Mouse (Mus musculus) heart, embryonic 10.5 days (tissue): ENCODE results near the gene Srgap1. TPM values are rescaled to one million over a fixed set of nuclear protein-coding genes. Genes with fewer than 3 reads are reported as not detected.
"Not testable (repeated sequence)": the region's sequence is repeated elsewhere in the genome, so short reads cannot be mapped to it uniquely, and the experiment has no call there.

Experiments
- DNase-seq: peaks from one replicate; pipeline ENCODE4 v3.0.0-alpha.2; 2017; ENCODE audit warnings: low spot score
- H3K27ac ChIP-seq: fragments of 300-500 bp; sonication (generic); 2 replicates; pipeline ENCODE4 v1.5.1; 2016; ENCODE audit warnings: mild to moderate bottlenecking
- H3K27me3 ChIP-seq: fragments of 300-500 bp; sonication (generic); 2 replicates; pipeline ENCODE4 v1.6.1; 2016; ENCODE audit warnings: mild to moderate bottlenecking; ENCODE audit not compliant: poor library complexity, insufficient read depth, severe bottlenecking
- H3K36me3 ChIP-seq: fragments of 300-500 bp; sonication (generic); 2 replicates; pipeline ENCODE4 v1.6.1; 2016; ENCODE audit warnings: mild to moderate bottlenecking, moderate library complexity
- H3K4me1 ChIP-seq: fragments of 300-500 bp; sonication (generic); 2 replicates; pipeline ENCODE4 v1.6.1; 2016; ENCODE audit warnings: mild to moderate bottlenecking
- H3K4me3 ChIP-seq: fragments of 300-500 bp; sonication (generic); 2 replicates; pipeline ENCODE4 v1.5.1; 2016; ENCODE audit warnings: mild to moderate bottlenecking, moderate library complexity
- H3K9me3 ChIP-seq: fragments of 300-500 bp; sonication (generic); 2 replicates; pipeline ENCODE4 v1.6.1; 2016; ENCODE audit warnings: mild to moderate bottlenecking, moderate library complexity
- WGBS: fragments of 180-500 bp; shearing (Covaris S2); methylation state at CpG from one replicate; pipeline ENCODE4 v1.1.7; 2016; 5-methylcytosine and 5-hydroxymethylcytosine counted together
- polyA plus RNA-seq: library from polyadenylated mRNA; unstranded; fragments of >200 nt; fragmentation: Nextera tagmentation; extraction: Ambion mirVana; gene quantifications from 2 replicates; pipeline ENCODE4 v1.2.1, GENCODE M21; 2016

The Srgap1 gene
- polyA plus RNA-seq, 1 experiment from 2014 or later = 6.8 TPM

- DNase-seq = peak; percentile 39
- no peaks in the 10 kb centered on the region for H3K9me3 ChIP-seq
- H3K27me3 ChIP-seq = no peaks in the 10 kb centered on the region
- H3K36me3 ChIP-seq = peaks cover 18% of the 10 kb centered on the region
- no peak overlapping the region for H3K4me3 ChIP-seq
- H3K4me1 ChIP-seq = no peaks in the 10 kb centered on the region
- H3K27ac ChIP-seq = no peak overlapping the region
- WGBS = 73% methylated on average over 6 of the region's 6 CpGs
Observed at GRCm38 (mm10) chr10:121790078-121790477, 257.0 kb downstream of the Srgap1 start.

DNA sequence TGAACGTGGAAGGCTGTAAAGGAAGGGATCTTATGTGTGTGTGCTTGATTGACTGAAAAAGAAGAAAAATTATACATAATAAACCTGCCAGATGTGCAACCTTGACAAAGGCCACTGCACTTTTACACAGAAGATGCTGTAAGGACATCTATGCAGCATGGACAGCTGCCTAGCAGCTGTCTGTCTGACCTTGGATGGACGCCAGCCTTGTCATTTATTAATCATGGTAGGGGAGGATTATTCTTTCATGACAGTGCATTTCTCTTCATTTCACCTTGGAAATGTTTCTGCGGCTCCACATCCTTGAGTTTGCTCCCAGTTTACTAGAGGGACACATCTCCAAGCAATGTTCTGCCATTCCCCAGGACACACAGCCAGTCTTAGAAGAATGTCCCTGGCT lies 258.6 kb downstream of the Srgap1 start:
- H3K9me3 ChIP-seq = no peaks in the 10 kb centered on the region
- 85% methylated on average over 3 of the region's 3 CpGs for WGBS
- no peaks in the 10 kb centered on the region for H3K27me3 ChIP-seq
- no peak overlapping the region for H3K4me3 ChIP-seq
- no peak overlapping the region for H3K27ac ChIP-seq
- peaks cover 31% of the 10 kb centered on the region for H3K36me3 ChIP-seq
- DNase-seq = peak; percentile 3
- H3K4me1 ChIP-seq = no peaks in the 10 kb centered on the region

DNA sequence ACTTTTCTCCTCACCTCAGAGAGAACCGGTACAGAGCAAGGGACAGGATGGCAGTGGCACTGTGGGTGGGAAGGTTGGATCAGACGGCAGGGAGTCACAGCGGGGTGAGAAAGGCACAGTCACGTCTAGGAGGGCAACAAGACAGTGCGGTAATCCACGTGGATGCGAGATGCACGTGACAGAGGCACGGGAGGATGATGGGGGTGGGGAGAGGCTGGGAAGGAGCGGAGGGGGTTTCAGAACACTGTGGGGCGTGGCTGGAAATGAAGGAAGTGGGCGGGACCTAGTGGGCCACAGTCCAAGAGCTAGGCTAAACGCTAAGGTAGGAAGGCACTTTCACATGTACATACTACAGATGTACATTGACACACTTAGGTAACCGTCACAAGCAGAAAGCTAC lies 266.0 kb downstream of the Srgap1 start:
- H3K9me3 ChIP-seq = no peaks in the 10 kb centered on the region
- no peak overlapping the region for H3K4me3 ChIP-seq
- 48% methylated on average over 14 of the region's 14 CpGs for WGBS
- no peak overlapping the region for H3K27ac ChIP-seq
- no peaks in the 10 kb centered on the region for H3K27me3 ChIP-seq
- H3K4me1 ChIP-seq = 0 out of 2 replicates have a peak, but pooled peaks cover 4% of the 10 kb centered on the region
- peaks cover 32% of the 10 kb centered on the region for H3K36me3 ChIP-seq
- DNase-seq = no peak

DNA sequence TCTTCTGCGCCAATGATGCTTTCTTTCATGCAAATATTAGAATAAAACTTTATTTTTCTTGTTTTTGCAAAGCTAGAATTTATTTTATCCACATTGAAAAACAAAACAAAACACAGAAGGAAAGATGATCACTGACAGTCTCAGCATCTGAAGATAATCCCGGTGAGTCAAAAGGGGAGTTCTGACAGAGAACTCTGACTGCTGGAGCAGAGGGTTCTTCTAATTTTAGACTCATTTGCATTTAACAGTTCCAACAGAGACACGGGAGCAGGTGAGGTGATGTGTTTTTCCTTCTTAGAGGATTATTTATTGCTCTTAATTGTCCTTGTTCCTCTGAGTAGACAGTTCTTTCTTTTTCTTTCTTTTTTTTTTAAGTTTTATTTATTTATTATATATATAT lies 271.1 kb downstream of the Srgap1 start:
- H3K27me3 ChIP-seq = no peaks in the 10 kb centered on the region
- no peak overlapping the region for H3K27ac ChIP-seq
- H3K36me3 ChIP-seq = no peaks in the 10 kb centered on the region
- DNase-seq = no peak
- 47% methylated on average over 3 of the region's 3 CpGs for WGBS
- H3K4me3 ChIP-seq = no peak overlapping the region
- no peaks in the 10 kb centered on the region for H3K9me3 ChIP-seq
- H3K4me1 ChIP-seq = 0 out of 2 replicates have a peak, but pooled peaks cover 5% of the 10 kb centered on the region

- no peak for DNase-seq
- 77% methylated on average over 4 of the region's 4 CpGs for WGBS
- no peaks in the 10 kb centered on the region for H3K27me3 ChIP-seq
- H3K27ac ChIP-seq = no peak overlapping the region
- no peaks in the 10 kb centered on the region for H3K9me3 ChIP-seq
- no peaks in the 10 kb centered on the region for H3K36me3 ChIP-seq
- 0 out of 2 replicates have a peak, but pooled peaks cover 10% of the 10 kb centered on the region for H3K4me1 ChIP-seq
- H3K4me3 ChIP-seq = no peak overlapping the region
Observed at GRCm38 (mm10) chr10:121773813-121774212, 273.3 kb downstream of the Srgap1 start.

GRCm38 (mm10) chr10:121770624-121771577 lies 276.2 kb downstream of the Srgap1 start:
- no peaks in the 10 kb centered on the region for H3K36me3 ChIP-seq
- 49% methylated on average over 20 of the region's 20 CpGs for WGBS
- no peaks in the 10 kb centered on the region for H3K27me3 ChIP-seq
- peak overlapping the region; percentile 13; the same call in 1 of the 2 replicates for H3K4me3 ChIP-seq
- 0 out of 2 replicates have a peak, but pooled peaks cover 10% of the 10 kb centered on the region for H3K4me1 ChIP-seq
- no peak overlapping the region for H3K27ac ChIP-seq
- H3K9me3 ChIP-seq = no peaks in the 10 kb centered on the region
- no peak for DNase-seq

GRCm38 (mm10) chr10:121769711-121770110 lies 277.4 kb downstream of the Srgap1 start:
- WGBS = 85% methylated on average over 5 of the region's 5 CpGs
- 0 out of 2 replicates have a peak, but pooled peaks cover 10% of the 10 kb centered on the region for H3K4me1 ChIP-seq
- no peak overlapping the region for H3K4me3 ChIP-seq
- no peak for DNase-seq
- no peaks in the 10 kb centered on the region for H3K9me3 ChIP-seq
- no peak overlapping the region for H3K27ac ChIP-seq
- H3K36me3 ChIP-seq = no peaks in the 10 kb centered on the region
- H3K27me3 ChIP-seq = no peaks in the 10 kb centered on the region

- not testable (repeated sequence) for H3K4me1 ChIP-seq, H3K27me3 ChIP-seq, DNase-seq, H3K27ac ChIP-seq, H3K9me3 ChIP-seq, H3K4me3 ChIP-seq, H3K36me3 ChIP-seq
- WGBS = 72% methylated on average over 3 of the region's 3 CpGs
Observed at GRCm38 (mm10) chr10:121767295-121767694, 279.8 kb downstream of the Srgap1 start.

GRCm38 (mm10) chr10:121765174-121766057 lies 281.7 kb downstream of the Srgap1 start:
- H3K4me1 ChIP-seq = no peaks in the 10 kb centered on the region
- whole genome bisulfite sequencing = 84% methylated on average over 10 of the region's 10 CpGs
- no peaks in the 10 kb centered on the region for H3K27me3 ChIP-seq
- no peak overlapping the region for H3K4me3 ChIP-seq
- no peak for DNase-seq
- H3K36me3 ChIP-seq = no peaks in the 10 kb centered on the region
- H3K9me3 ChIP-seq = no peaks in the 10 kb centered on the region
- H3K27ac ChIP-seq = no peak overlapping the region

GRCm38 (mm10) chr10:121764469-121765173 lies 282.5 kb downstream of the Srgap1 start:
- no peak overlapping the region for H3K4me3 ChIP-seq
- no peak for DNase-seq
- H3K9me3 ChIP-seq = no peaks in the 10 kb centered on the region
- WGBS = 79% methylated on average over 13 of the region's 13 CpGs
- H3K4me1 ChIP-seq = no peaks in the 10 kb centered on the region
- H3K27me3 ChIP-seq = no peaks in the 10 kb centered on the region
- no peak overlapping the region for H3K27ac ChIP-seq
- H3K36me3 ChIP-seq = no peaks in the 10 kb centered on the region

DNA sequence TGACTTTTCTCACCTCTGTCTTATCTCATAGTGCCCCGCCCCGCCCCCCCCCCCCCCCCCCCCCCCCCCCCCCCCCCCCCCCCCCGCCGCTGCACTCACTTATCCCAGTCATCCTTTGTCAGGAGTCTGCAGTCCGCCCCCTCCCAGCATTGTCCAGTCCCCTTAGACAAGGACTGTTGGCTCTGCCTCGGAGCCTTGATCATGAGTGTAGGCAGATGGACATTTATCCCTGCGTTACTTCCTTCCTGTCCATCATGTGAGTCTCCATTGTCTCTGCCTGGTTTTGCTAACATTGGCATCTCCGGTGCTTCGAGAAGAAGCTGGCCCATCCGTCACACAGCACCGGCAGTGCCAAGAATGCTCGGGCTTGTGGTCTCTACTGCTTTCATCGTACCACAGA lies 283.9 kb downstream of the Srgap1 start:
- WGBS = 80% methylated on average over 7 of the region's 13 CpGs
- no peaks in the 10 kb centered on the region for H3K27me3 ChIP-seq
- H3K36me3 ChIP-seq = no peaks in the 10 kb centered on the region

GRCm38 (mm10) chr10:121762141-121762540 lies 285.0 kb downstream of the Srgap1 start:
- H3K4me3 ChIP-seq = no peak overlapping the region
- no peaks in the 10 kb centered on the region for H3K9me3 ChIP-seq
- no peaks in the 10 kb centered on the region for H3K27me3 ChIP-seq
- H3K4me1 ChIP-seq = no peaks in the 10 kb centered on the region
- 89% methylated on average over 9 of the region's 9 CpGs for WGBS
- H3K27ac ChIP-seq = no peak overlapping the region
- H3K36me3 ChIP-seq = no peaks in the 10 kb centered on the region
- DNase-seq = no peak

More for the DNA sequence above, 283.9 kb downstream of the Srgap1 start:
- no peak for DNase-seq
- no peak overlapping the region for H3K4me3 ChIP-seq
- H3K4me1 ChIP-seq = no peaks in the 10 kb centered on the region
- H3K9me3 ChIP-seq = no peaks in the 10 kb centered on the region
- no peak overlapping the region for H3K27ac ChIP-seq
